Mouse (Mus musculus) large intestine, adult 2 months (tissue): Measurements from ENCODE around the gene Dnm3. TPM values are rescaled to one million over a fixed set of nuclear protein-coding genes. Genes with fewer than 3 reads are reported as not detected.

Source experiments
- DNase-seq: peaks from one replicate; pipeline ENCODE4 v3.0.0-alpha.2; 2012; ENCODE audit warnings: low read depth, low spot score
- WGBS: fragments of 180-500 bp; shearing (Covaris S2); methylation state at CpG from one replicate; pipeline ENCODE4 v1.1.7; 2018; 5-methylcytosine and 5-hydroxymethylcytosine counted together
- polyA plus RNA-seq: library from polyadenylated mRNA; depleted of rRNA; stranded (reverse); fragments of >200 nt; gene quantifications from 2 replicates; pipeline ENCODE4 v1.2.3, GENCODE M21; 2012

The Dnm3 gene
- polyA plus RNA-seq, 1 experiment, result 0.43 TPM

DNA sequence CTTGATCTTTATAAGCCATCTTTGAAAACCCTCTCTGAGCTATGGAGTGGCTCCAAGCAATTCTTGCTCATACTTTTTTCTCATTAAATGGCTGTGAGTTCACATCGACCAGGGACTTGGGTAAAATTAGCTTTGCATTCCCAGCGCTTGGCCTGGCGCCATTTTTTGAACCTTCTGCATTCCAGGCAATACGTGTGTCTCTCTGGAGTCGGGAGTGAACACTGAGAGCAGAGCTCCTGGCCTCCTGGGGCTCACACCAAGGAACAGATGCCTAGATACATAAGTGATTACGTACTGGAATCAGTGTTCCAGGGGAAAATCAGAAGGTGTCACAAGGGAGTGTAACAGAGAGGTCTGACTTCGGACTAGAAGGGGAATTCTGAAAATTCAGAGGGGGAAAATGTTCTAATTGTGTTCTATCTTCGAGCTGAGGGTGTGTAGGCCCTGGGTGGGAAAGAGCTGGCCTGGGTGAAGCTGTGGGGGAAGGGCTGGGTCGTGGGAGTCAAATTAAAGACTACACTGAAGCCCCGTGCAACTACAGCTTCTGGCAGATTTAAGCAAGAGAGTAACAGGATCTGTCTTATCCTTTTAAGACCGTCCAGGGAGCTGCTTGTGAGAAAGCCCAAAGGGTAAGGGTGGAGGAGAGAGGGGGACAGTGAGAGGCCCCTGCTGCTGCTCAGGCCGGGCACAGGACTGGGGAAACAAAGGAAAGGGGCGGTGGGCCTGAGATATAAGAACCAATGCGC is 293.7 kb downstream of the Dnm3 start:
- 60% methylated on average over 14 of the region's 14 CpGs for WGBS

DNA sequence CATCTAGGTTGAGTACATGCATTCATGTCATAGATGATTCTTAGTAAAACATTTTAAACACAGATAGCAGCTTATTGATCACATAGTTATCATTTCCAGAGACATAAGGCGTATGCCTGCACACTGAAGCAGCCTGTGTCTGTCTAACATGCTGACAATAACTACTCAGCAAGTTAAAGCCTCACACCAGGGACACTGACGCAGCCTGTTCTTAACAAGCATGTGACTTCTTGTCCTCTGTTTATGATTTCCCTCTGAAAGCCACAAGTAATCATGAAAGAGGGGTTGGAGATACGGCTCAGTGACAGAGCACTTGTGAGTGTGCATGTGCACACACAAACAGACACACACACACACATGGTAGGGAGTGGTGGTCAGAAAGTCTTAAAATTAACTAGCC is 294.4 kb downstream of the Dnm3 start:
- 77% methylated on average over 3 of the region's 3 CpGs for WGBS
- no peak for DNase-seq

More for the DNA sequence above, 293.7 kb downstream of the Dnm3 start:
- no peak for DNase-seq

DNA sequence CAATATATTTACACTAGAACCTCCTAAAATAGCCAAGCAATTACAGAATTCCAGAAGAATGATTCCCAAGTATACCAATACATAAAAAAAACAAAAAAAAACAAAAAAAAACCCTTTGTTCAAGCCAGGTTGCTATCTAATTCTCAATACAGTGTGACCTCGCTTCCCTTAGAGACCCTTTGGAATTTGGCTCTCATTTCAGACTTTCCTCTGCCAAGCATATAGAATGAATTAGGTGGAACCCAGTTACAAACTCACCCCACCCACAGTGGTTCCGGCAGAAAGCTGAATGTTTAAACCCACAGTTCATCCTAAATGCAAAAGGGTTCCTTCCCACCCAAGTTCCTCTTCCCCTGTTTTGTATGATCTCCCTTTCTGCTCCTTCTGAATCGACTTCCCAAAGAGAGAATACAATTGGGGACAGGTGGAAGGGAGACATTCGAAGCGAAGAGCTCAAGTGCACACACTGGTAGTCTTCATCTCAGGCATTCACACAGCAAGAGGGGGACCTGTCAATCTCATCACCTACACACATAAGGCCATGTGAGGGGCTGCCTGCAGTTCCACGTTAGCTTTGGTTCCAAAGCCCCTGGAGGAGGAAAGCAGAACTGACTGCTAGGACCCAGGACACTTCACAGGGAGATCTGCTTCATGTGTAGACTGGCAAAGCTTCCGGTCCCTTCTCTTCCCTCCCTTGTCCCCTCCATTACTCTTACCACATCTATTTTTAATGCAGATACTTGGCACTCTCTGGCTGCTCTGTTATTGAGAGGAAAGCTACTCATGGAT is 296.5 kb downstream of the Dnm3 start:
- 73% methylated on average over 7 of the region's 7 CpGs for WGBS
- DNase-seq, result no peak

DNA sequence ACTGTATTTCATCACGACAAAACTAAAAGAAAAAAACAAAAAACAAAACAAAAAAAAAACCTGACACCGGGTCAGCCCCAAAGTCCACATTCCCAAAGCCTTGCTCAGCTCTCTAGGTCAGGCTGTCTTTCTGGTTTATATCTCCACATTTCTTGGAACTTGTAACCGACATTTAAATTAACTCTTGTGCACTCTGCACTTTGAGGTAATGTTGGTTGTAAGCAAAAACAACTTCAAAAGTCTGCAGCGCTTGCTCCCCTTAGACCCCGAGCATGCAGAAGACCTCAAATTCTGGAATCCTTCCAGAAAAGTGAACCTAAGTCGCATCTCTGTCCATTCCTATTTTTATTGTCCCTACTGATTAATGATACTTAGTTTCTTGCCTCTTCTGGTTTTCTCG is 297.4 kb downstream of the Dnm3 start:
- DNase-seq, result no peak

DNA sequence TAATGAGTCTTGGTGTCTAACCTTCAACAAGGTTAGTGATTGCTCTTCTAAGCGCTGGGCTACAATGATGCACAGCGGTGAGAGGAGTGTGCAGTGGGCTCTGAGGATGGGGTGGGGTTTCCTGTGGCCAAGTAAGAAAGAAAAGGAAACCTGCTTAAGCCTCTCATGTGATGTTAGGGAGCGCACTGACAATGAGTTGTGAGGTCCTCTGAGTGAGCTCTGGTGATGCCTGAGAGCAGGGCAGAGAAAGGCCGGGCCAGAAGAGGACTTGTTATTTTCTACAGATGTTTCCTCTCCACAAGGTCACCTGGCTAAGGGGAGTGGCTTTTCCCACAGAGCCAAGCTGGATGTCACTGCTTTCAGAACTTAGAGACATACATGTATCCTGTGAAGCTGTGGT is 298.4 kb downstream of the Dnm3 start:
- WGBS, result 79% methylated on average over 4 of the region's 4 CpGs
- DNase-seq, result no peak

More for the DNA sequence above, 297.4 kb downstream of the Dnm3 start:
- WGBS, result 56% methylated on average over 7 of the region's 7 CpGs

DNA sequence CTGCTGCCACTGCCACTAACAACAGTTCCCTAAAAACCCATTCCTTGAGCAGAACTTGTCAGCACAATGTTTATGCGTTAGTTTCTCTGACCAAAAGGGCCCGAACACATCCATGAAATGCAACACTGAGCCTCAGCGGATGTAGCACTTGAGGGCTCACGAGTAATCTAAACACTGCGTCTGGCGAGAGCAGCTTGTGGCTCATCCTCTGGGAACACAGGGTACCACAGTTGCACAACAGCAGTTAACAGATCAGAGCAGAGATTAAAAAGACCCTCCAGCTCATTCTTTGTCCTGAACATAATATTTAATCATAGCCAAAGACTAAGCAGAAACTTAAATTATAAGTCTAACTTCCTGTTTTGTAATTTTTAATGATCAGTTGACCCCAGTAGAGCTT is 305.0 kb downstream of the Dnm3 start:
- WGBS, result 65% methylated on average over 6 of the region's 6 CpGs
- DNase-seq, result no peak

DNA sequence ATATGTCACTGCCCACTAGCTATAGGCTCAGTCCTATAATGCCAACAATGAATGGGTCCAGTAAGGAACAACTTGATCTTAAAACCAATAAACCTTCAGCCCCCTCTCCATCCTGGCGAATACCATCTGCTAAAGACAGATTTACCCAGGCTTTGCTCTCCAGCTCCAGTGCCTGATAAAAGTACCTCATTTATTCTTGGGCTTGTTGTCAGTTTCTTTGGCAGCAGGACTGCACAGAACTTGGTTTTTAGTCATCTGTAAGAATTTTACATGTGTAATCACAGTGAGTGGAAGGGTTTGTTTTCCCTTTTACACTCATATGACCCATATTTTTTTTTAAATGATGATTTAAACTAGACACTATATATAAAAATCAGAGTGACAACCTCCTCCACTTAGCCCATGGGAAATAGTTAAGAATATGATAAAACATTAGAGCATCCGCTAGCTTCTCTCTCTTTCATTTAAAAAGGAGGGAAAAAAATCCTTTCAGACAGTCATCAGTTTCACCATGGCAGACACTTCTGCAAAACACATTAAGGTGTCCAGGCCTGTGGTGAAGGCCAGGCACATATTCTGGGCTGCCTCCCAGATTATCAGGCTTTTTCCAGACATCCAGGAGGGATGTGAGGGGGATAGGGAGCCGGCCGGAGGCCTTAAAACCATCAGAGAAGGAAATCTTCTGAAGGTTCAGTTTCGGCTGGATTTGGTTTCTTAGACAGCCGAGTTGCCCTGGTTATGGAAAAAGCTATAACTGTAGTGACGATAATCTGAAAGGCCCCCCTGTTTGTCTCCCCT is 313.9 kb downstream of the Dnm3 start:
- WGBS, result 83% methylated on average over 7 of the region's 7 CpGs
- DNase-seq, result no peak

DNA sequence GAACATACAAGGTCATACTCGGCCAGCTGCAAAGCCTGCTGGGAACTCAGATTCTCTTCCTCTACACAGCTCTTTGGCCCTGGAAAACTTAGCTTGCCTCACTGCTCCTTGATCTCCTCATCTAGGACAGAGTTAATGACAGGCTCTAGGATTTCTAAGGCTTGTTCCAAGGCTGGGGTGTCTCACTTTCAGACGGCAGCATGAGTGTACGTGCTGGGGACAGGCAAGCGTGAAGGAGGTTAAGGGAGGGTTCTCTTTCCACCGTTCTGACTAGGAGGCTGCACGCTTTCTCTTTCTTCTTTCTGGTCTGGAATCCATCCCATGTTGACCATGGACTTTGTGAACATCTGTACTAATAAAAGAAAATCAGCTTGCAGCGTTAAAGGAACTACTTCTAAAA is 315.2 kb downstream of the Dnm3 start:
- DNase-seq, result no peak
- WGBS, result 73% methylated on average over 7 of the region's 7 CpGs

DNA sequence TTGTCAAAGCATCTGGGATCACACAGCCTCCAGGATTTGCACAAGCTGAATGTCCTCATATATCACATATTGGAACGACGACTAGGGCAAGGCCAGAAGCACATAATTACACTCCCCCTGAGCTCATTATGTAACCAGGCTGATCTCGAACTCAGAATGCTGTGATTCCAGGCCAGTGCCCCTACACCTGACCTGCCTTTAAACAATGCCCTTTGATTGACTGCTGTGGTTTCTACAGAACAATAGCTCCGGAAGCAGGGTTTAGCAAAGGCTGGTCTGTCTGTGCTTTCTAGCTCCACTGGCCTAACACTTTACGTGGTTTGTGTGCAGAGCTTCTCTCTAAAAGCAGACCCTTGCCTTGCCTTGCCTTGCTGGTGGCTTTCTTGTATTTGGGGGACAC is 315.6 kb downstream of the Dnm3 start:
- 59% methylated on average over 5 of the region's 5 CpGs for WGBS

DNA sequence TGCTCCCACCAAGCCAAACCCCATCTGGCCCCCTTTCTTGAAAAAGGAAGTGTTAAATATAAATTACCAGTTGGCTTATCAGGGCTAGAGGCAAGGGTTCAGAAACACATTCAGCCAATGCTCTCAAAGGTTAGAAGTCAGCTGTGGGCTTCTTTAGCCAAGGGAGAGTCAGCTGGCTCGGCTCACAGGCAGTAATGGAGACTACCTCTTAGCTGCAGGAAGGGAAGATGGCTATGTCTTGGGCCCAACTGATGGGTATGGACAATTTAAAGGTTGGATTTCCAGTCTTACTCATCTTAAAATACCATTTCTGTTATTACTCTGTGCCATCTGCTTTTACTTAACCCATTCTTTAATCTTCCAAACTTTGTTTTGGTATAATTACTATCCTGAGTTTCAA is 317.1 kb downstream of the Dnm3 start:
- WGBS, result 65% methylated on average over 1 of the region's 1 CpGs
- DNase-seq, result no peak

More for the DNA sequence above, 315.6 kb downstream of the Dnm3 start:
- no peak for DNase-seq

DNA sequence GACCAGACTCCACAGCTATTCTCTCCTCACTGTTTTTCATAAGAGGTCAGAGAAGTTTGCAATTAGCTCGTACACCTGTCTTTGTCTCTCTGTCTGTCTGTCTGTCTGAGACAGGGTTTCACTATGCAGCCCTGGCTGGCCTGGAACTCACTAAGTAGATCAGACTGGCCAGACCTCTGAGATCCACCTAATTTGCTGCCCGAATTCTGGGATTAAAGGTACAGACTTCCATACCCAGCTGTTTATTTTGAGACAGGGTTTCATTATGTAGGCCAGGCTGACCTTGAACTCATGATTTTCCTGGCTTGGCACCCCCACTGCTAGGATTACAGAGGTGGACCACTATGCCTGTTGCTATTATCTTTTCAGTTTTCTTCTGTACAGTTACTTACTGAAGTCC is 319.3 kb downstream of the Dnm3 start:
- WGBS, result 68% methylated on average over 2 of the region's 2 CpGs
- no peak for DNase-seq

DNA sequence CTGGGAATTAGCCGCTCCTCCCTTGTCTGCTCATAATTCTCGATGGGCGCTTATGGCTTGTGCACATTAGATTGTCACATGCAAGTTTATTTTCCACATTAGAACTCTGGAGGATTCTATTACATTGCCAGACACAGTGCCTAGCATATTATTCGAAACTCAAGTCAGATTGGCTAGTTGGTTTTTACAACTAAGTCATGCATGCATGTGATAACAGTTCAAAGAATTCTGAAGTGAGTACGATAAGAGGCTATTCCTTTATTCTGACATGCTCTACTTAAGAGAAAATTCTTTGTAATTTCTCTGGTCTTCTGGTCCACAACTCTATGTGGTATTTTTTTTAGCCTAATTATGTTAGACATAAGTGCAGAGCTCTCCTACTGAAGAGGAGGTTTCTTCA is 320.2 kb downstream of the Dnm3 start:
- DNase-seq, result no peak
- 83% methylated on average over 5 of the region's 5 CpGs for WGBS

DNA sequence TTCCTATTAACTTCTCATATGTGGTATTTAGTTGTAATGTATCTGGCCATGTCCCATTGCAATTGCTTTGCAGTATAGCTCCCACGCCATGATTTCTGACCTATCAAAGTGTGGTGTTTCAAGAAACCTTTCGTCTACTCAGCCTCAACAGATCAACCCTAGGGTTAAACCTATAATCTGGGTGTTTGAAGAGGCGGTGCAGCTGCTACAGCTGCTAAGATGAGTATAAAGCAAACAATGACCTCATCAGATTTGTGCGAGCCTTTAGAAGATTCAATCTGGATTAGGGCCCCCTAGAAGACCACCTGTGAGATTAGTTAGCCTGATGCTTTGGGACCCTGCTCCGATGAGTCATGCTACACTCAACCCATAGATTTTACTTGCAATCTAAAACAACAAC is 321.0 kb downstream of the Dnm3 start:
- WGBS, result 51% methylated on average over 5 of the region's 5 CpGs
- DNase-seq, result no peak

DNA sequence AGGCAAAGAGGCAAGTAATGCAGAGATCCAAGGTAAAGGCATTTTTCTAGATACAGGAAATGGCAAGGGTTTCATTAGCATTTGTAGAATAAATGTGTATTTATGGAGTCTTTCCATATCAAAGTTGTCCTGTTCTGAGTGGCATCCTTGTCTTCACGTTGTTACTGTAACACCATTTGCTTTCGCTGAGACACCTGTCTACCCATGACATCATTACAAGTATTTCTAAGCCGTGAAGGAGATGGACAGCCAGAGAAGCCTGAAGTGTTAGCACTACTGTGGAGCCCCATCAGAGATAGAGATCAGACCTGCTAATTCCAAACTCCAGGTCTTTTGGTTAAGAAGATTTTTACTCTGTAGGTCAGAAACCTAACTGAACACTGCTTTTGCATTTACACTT is 322.3 kb downstream of the Dnm3 start:
- WGBS, result 81% methylated on average over 3 of the region's 3 CpGs
- no peak for DNase-seq

DNA sequence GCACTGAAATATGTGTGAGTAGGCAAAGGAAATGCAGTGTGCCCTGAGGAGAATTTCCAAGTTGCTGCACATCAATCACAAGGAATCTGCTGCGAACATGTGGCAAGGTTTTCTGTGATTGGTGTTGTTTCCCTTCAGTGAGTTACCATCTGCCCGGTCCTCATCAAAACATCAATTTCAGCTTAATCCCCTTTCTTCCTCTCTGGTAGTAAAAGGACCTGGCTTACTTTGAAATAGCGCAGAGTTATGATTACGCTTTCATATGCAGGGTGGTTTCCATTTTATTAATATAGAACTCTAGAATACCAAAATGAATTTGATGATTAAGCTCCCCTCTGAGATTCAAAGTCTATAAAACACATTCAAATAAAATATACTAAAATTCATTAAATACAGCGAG is 324.7 kb downstream of the Dnm3 start:
- no peak for DNase-seq
- 89% methylated on average over 5 of the region's 5 CpGs for WGBS

DNA sequence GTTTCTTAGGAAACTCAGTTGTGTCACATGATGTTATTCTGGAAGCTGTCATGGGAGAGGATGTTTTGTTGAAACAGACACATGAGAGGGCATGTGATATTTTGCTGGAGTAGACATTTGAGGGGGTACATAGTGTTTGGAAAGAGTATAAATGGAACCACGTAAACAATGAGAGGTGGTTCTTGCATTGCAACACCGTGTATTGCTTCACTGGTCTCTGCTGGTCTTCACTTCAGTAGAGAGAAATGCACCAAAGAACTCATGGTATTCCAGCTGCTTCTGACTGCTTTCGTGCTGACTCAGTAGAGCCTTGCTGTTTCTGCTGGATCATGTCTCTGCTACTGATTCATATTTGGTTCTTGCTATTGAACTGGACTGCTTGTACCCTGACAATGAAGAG is 328.1 kb downstream of the Dnm3 start:
- 85% methylated on average over 3 of the region's 3 CpGs for WGBS
- no peak for DNase-seq

DNA sequence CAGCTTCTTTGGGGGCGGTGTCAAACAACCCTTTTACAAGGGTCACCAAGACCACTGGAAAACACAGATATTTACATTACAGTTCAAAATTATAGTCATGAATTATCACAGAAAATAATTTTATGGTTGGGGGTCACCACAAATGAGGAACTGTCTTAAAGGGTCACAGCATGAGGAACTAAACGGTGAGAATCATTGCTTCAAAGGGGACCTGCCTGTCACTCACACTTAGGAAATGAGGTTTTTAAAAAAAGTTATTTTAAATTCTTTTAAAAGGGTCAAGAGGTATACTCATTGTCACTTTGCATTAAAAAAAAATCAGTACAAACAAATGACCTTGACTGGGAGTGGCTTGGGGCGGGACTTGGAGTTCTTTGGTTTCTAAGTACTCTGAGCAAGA is 330.3 kb downstream of the Dnm3 start:
- 79% methylated on average over 3 of the region's 3 CpGs for WGBS
- no peak for DNase-seq

DNA sequence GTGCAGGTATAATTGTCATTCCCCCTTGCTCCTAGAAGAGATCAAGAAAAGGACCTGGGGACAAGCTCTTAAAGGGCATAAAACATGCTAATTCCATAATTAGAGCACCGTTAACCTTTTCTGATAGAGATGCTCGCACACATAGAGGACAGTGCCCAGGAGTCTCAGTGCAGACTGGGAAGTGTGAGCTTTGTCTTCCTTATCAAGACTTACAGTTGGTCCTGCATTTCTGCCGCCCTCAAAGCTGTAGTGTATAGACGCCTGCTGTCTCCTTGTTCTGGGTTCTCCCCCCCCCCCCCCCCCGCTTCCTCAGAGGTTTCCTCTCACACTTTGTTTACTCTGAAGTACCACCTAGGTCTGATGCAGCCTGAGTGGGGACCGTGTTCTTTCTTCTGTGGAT is 332.1 kb downstream of the Dnm3 start:
- DNase-seq, result no peak
- WGBS, result 71% methylated on average over 6 of the region's 6 CpGs

DNA sequence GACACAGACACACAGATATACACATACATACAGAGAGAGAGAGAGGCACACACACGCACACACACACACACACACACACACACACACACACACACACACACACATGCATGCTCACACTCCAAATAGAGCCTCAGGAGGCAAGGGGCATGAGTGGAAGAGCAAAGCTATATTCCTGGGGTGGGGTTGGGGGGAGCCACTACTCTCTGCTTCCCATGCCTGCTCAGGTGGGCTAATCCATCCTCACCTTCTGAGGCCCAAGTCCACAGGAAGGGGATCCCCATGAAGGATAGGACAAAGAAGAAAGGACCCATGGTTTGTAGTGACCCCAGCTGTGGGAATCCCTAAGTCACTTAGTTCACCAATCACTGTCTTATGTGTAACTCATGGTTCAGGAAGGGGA is 332.8 kb downstream of the Dnm3 start:
- 55% methylated on average over 1 of the region's 1 CpGs for WGBS
- DNase-seq, result no peak
